Mouse (Mus musculus): ENCODE results near the gene Tspan12. TPM values are rescaled to one million over a fixed set of nuclear protein-coding genes. Genes with fewer than 3 reads are reported as not detected.
A peak's percentile ranks its signal among the peaks of the same experiment; 100 is the strongest.

Tspan12 gene
- polyA plus RNA-seq, 1 experiment from 2014 or later = 54.8 TPM

- Histone ChIP-seq H3K27ac (replicated peaks) (no peak overlapping the region), H3K27me3 (ENCODE audit: low read depth, poor library complexity, severe bottlenecking) (no peaks in the 10 kb centered on the region), H3K9me3 (replicated peaks) (no peaks in the 10 kb centered on the region), H3K4me3 (no peak overlapping the region), H3K36me3 (peaks cover 5% of the 10 kb centered on the region), H3K4me1 (no peaks in the 10 kb centered on the region)
- DNase-seq (ENCODE audit: low spot score) = no peak
- WGBS = 75% methylated on average over 8 of the region's 8 CpGs
Measured at GRCm38 (mm10) chr6:21823281-21823680, 29.0 kb downstream of the Tspan12 start.

- no peaks in the 10 kb centered on the region for H3K9me3 ChIP-seq (replicated peaks)
- DNase-seq (ENCODE audit: low spot score) = no peak
Measured at GRCm38 (mm10) chr6:21822721-21823134, 29.6 kb downstream of the Tspan12 start.

GRCm38 (mm10) chr6:21818107-21818807 is 34.1 kb downstream of the Tspan12 start:
- no peaks in the 10 kb centered on the region for H3K4me1 ChIP-seq
- no peaks in the 10 kb centered on the region for H3K27me3 ChIP-seq (ENCODE audit: low read depth, poor library complexity, severe bottlenecking)
- H3K36me3 ChIP-seq = peaks cover 29% of the 10 kb centered on the region
- H3K4me3 ChIP-seq = no peak overlapping the region
- H3K9me3 ChIP-seq (replicated peaks) = no peaks in the 10 kb centered on the region
- H3K27ac ChIP-seq (replicated peaks) = no peak overlapping the region
- no peak for DNase-seq (ENCODE audit: low spot score)
- 33% methylated on average over 5 of the region's 5 CpGs for WGBS

More at GRCm38 (mm10) chr6:21822721-21823134, 29.6 kb downstream of the Tspan12 start:
- Histone ChIP-seq H3K4me1 (no peaks in the 10 kb centered on the region), H3K4me3 (no peak overlapping the region), H3K27ac (replicated peaks) (no peak overlapping the region), H3K27me3 (ENCODE audit: low read depth, poor library complexity, severe bottlenecking) (no peaks in the 10 kb centered on the region), H3K36me3 (peaks cover 3% of the 10 kb centered on the region; the same call in 1 of the 2 replicates)
- WGBS = 85% methylated on average over 7 of the region's 7 CpGs

GRCm38 (mm10) chr6:21806005-21806404 is 46.3 kb downstream of the Tspan12 start:
- H3K27ac ChIP-seq (replicated peaks) = no peak overlapping the region
- H3K4me1 ChIP-seq = no peaks in the 10 kb centered on the region
- peaks cover 39% of the 10 kb centered on the region for H3K36me3 ChIP-seq
- no peaks in the 10 kb centered on the region for H3K27me3 ChIP-seq (ENCODE audit: low read depth, poor library complexity, severe bottlenecking)
- H3K4me3 ChIP-seq = no peak overlapping the region
- DNase-seq (ENCODE audit: low spot score) = no peak
- no peaks in the 10 kb centered on the region for H3K9me3 ChIP-seq (replicated peaks)
- WGBS = 93% methylated on average over 7 of the region's 7 CpGs

GRCm38 (mm10) chr6:21805013-21805570 is 47.2 kb downstream of the Tspan12 start:
- Histone ChIP-seq H3K4me3 (no peak overlapping the region), H3K27me3 (ENCODE audit: low read depth, poor library complexity, severe bottlenecking) (no peaks in the 10 kb centered on the region), H3K36me3 (peaks cover 46% of the 10 kb centered on the region), H3K4me1 (no peaks in the 10 kb centered on the region), H3K27ac (replicated peaks) (no peak overlapping the region), H3K9me3 (replicated peaks) (no peaks in the 10 kb centered on the region)
- 75% methylated on average over 7 of the region's 7 CpGs for WGBS
- no peak for DNase-seq (ENCODE audit: low spot score)

- H3K4me1 ChIP-seq = no peaks in the 10 kb centered on the region
- DNase-seq (ENCODE audit: low spot score) = no peak
- H3K36me3 ChIP-seq = peaks cover 53% of the 10 kb centered on the region
- H3K9me3 ChIP-seq (replicated peaks) = no peaks in the 10 kb centered on the region
- no peak overlapping the region for H3K27ac ChIP-seq (replicated peaks)
- no peaks in the 10 kb centered on the region for H3K27me3 ChIP-seq (ENCODE audit: low read depth, poor library complexity, severe bottlenecking)
- H3K4me3 ChIP-seq = no peak overlapping the region
- WGBS = 91% methylated on average over 10 of the region's 10 CpGs
Measured at GRCm38 (mm10) chr6:21803483-21804340, 48.6 kb downstream of the Tspan12 start.

- 93% methylated on average over 9 of the region's 9 CpGs for WGBS
Measured at GRCm38 (mm10) chr6:21798581-21798980, 53.7 kb downstream of the Tspan12 start.

GRCm38 (mm10) chr6:21797087-21797486 is 55.2 kb downstream of the Tspan12 start:
- Histone ChIP-seq H3K36me3 (peaks cover 39% of the 10 kb centered on the region), H3K27ac (replicated peaks) (no peak overlapping the region), H3K4me3 (no peak overlapping the region), H3K27me3 (ENCODE audit: low read depth, poor library complexity, severe bottlenecking) (no peaks in the 10 kb centered on the region), H3K9me3 (replicated peaks) (no peaks in the 10 kb centered on the region), H3K4me1 (no peaks in the 10 kb centered on the region)
- WGBS = 92% methylated on average over 4 of the region's 4 CpGs
- no peak for DNase-seq (ENCODE audit: low spot score)

More at GRCm38 (mm10) chr6:21798581-21798980, 53.7 kb downstream of the Tspan12 start:
- Histone ChIP-seq H3K4me3 (no peak overlapping the region), H3K27ac (replicated peaks) (no peak overlapping the region), H3K27me3 (ENCODE audit: low read depth, poor library complexity, severe bottlenecking) (no peaks in the 10 kb centered on the region), H3K36me3 (peaks cover 40% of the 10 kb centered on the region), H3K9me3 (replicated peaks) (no peaks in the 10 kb centered on the region), H3K4me1 (no peaks in the 10 kb centered on the region)
- no peak for DNase-seq (ENCODE audit: low spot score)

GRCm38 (mm10) chr6:21796413-21796812 is 55.9 kb downstream of the Tspan12 start:
- H3K4me1 ChIP-seq = no peaks in the 10 kb centered on the region
- DNase-seq (ENCODE audit: low spot score) = no peak
- no peak overlapping the region for H3K27ac ChIP-seq (replicated peaks)
- H3K4me3 ChIP-seq = no peak overlapping the region
- peaks cover 39% of the 10 kb centered on the region for H3K36me3 ChIP-seq
- WGBS = 90% methylated on average over 10 of the region's 10 CpGs
- no peaks in the 10 kb centered on the region for H3K27me3 ChIP-seq (ENCODE audit: low read depth, poor library complexity, severe bottlenecking)
- H3K9me3 ChIP-seq (replicated peaks) = no peaks in the 10 kb centered on the region

- no peak for DNase-seq (ENCODE audit: low spot score)
- H3K4me1 ChIP-seq = no peaks in the 10 kb centered on the region
- H3K9me3 ChIP-seq (replicated peaks) = no peaks in the 10 kb centered on the region
- peaks cover 33% of the 10 kb centered on the region for H3K36me3 ChIP-seq
- 91% methylated on average over 5 of the region's 5 CpGs for WGBS
- no peaks in the 10 kb centered on the region for H3K27me3 ChIP-seq (ENCODE audit: low read depth, poor library complexity, severe bottlenecking)
- no peak overlapping the region for H3K4me3 ChIP-seq
- no peak overlapping the region for H3K27ac ChIP-seq (replicated peaks)
Measured at GRCm38 (mm10) chr6:21795410-21795809, 56.9 kb downstream of the Tspan12 start.

- Histone ChIP-seq H3K4me3 (no peak overlapping the region), H3K36me3 (peaks cover 29% of the 10 kb centered on the region), H3K4me1 (no peaks in the 10 kb centered on the region), H3K27ac (replicated peaks) (no peak overlapping the region), H3K9me3 (replicated peaks) (no peaks in the 10 kb centered on the region), H3K27me3 (ENCODE audit: low read depth, poor library complexity, severe bottlenecking) (no peaks in the 10 kb centered on the region)
- peak; percentile 52 for DNase-seq (ENCODE audit: low spot score)
- WGBS = 8% methylated on average over 7 of the region's 7 CpGs
Measured at GRCm38 (mm10) chr6:21795072-21795407, 57.3 kb downstream of the Tspan12 start.

GRCm38 (mm10) chr6:21794337-21795071 is 57.8 kb downstream of the Tspan12 start:
- Histone ChIP-seq H3K27me3 (ENCODE audit: low read depth, poor library complexity, severe bottlenecking) (no peaks in the 10 kb centered on the region), H3K4me1 (no peaks in the 10 kb centered on the region), H3K27ac (replicated peaks) (no peak overlapping the region), H3K36me3 (peaks cover 24% of the 10 kb centered on the region), H3K9me3 (replicated peaks) (no peaks in the 10 kb centered on the region), H3K4me3 (no peak overlapping the region)
- no peak for DNase-seq (ENCODE audit: low spot score)
- 80% methylated on average over 11 of the region's 11 CpGs for WGBS

All from midbrain, embryonic 10.5 days (tissue).